Mouse (Mus musculus) bone marrow, adult 2 months (tissue): ENCODE measurements at regions not wholly inside any gene's neighbourhood (a gene's known extent, or its start where the extent isn't known, plus 50 kb on each side); places are given as distances from the start of the nearest gene placed in this dataset.

ENCODE experiments used
- CTCF ChIP-seq: fragments of 200-500 bp; IDR thresholded peaks from 2 replicates; pipeline ENCODE4 v1.5.1; 2011; ENCODE audit warnings: low read length, control low read depth; ENCODE audit not compliant: control insufficient read depth, insufficient read depth
- POLR2A ChIP-seq: fragments of 200-500 bp; IDR thresholded peaks from 2 replicates; pipeline ENCODE4 v1.6.1; 2011; ENCODE audit warnings: low read depth, mild to moderate bottlenecking, control low read depth, low read length, borderline replicate concordance; ENCODE audit not compliant: control insufficient read depth

DNA sequence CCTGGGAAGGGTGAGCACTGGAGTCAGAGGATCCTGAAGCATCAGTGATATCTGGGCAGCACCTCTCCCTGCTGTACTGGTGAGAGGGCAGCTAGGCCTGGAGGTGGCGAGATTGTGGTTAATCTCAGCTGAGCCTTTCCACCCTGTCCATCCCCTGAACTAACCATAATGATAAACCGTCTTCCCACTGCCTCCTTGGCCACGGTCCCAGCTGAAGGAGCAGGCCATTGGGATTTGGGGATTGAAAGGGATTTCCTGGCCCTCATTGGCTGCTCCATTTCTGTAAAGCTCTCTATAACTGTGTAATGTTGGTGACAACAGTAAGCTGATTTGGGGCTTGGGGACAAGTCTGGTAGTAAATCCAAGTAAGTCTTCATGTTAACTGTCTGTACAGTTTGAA is 73.6 kb downstream of the Dad1 start:
- TF ChIP-seq CTCF, result no peak
- TF ChIP-seq POLR2A, result no peak
